Comparison of ENCODE assay signal across 8 mouse cellular contexts in genomic region chr9:51962975-51963701, GRCm38 (mm10). TPM values are rescaled to one million over a fixed set of nuclear protein-coding genes. Genes with fewer than 3 reads are reported as not detected.
A peak's percentile ranks its signal among the peaks of the same experiment; 100 is the strongest.
DNase-seq lines count a peak whose midpoint lies in the region; ATAC-seq and TF ChIP-seq lines count a peak whose summit lies in the region.

Gene Fdx1, minus strand, starts transcription at chr9:51963556.

- WGBS in forebrain, postnatal 0 days, result under 1% methylated on average over 81 of the region's 81 CpGs

- peak within 1 kb of the TSS; percentile 79 for H3K4me2 ChIP-seq in forebrain, postnatal 0 days (ENCODE audit: low read depth)

- TF ChIP-seq CTCF in forebrain, postnatal 0 days (IDR thresholded peaks at IDR 0.05; ENCODE audit: low read depth), result no peak

- H3K27me3 ChIP-seq in forebrain, postnatal 0 days (ENCODE audit: insufficient read depth, low read length), result no peaks in the 10 kb centered on the region

- no peak within 1 kb of the TSS for H3K27ac ChIP-seq in ES-E14 (ENCODE audit: insufficient read depth, low read depth, low read length, poor library complexity, severe bottlenecking)
- peak within 1 kb of the TSS; percentile 77 for H3K27ac ChIP-seq in forebrain, postnatal 0 days (ENCODE audit: low read depth, low read length)

- peak within 1 kb of the TSS; percentile 74 for H3K9ac ChIP-seq in ES-E14 (ENCODE audit: insufficient read depth, low read depth, low read length, poor library complexity, severe bottlenecking)
- H3K9ac ChIP-seq in forebrain, postnatal 0 days, result peak within 1 kb of the TSS; percentile 84

- DNase-seq in ES-E14 (ENCODE audit: low read depth, low spot score), result peak; percentile 50
- DNase-seq in cerebellum, adult 11 months, result peak; percentile 60
- peak; percentile 64 for DNase-seq in forebrain, postnatal 0 days
- peak; percentile 85 for DNase-seq in heart, postnatal 4 days
- DNase-seq in layer of hippocampus, adult 9-11 months, result peak; percentile 59
- DNase-seq in lung, postnatal 14 days, result peak; percentile 85
- peak; percentile 44 for DNase-seq in retina, adult 2 months (ENCODE audit: low read depth, low spot score)
- peak; percentile 74 to 78 for DNase-seq in thymus, postnatal 36 days

- no peaks in the 10 kb centered on the region for H3K36me3 ChIP-seq in ES-E14 (ENCODE audit: control insufficient read depth, insufficient read depth, low read length, poor library complexity, severe bottlenecking)
- H3K36me3 ChIP-seq in forebrain, postnatal 0 days (ENCODE audit: insufficient read depth), result no peaks in the 10 kb centered on the region

- in situ Hi-C loops in ES-E14 (cut with MboI; ENCODE audit: low sequenced_read_pairs in 2 of 2, unreplicated experiment in 2 of 2), result no loop called here

- no peaks in the 10 kb centered on the region for H3K9me3 ChIP-seq in ES-E14 (ENCODE audit: control insufficient read depth, insufficient read depth, low read depth, low read length)
- no peaks in the 10 kb centered on the region for H3K9me3 ChIP-seq in forebrain, postnatal 0 days (ENCODE audit: low read length)

- H3K4me1 ChIP-seq in ES-E14 (ENCODE audit: control insufficient read depth in 2 of 2, insufficient read depth in 2 of 2, low read length in 2 of 2, poor library complexity in 1 of 2), result no peaks in the 10 kb centered on the region
- peaks cover 14% of the 10 kb centered on the region; the same call in 1 of the 2 replicates for H3K4me1 ChIP-seq in forebrain, postnatal 0 days (ENCODE audit: insufficient read depth)

- peak within 1 kb of the TSS; percentile 77 to 89 for H3K4me3 ChIP-seq in ES-E14 (ENCODE audit: insufficient read depth in 1 of 2, low read depth in 1 of 2, low read length in 2 of 2, poor library complexity in 1 of 2, severe bottlenecking in 1 of 2)
- peak within 1 kb of the TSS; percentile 89 for H3K4me3 ChIP-seq in forebrain, postnatal 0 days (ENCODE audit: low read depth, low read length)

- ATAC-seq in forebrain, postnatal 0 days, result peak; percentile 91

TF ChIP-seq in ES-E14, 5 proteins besides CTCF, POLR2A, EP300 and RAD21:
- TF ChIP-seq ZC3H11A (IDR thresholded peaks at IDR 0.05; ENCODE audit: borderline replicate concordance, low read depth, low read length) (no peak), HCFC1 (IDR thresholded peaks at IDR 0.05; ENCODE audit: borderline replicate concordance, insufficient read depth, low read length) (peak; percentile 60; the same call in 1 of the 2 replicates)

RNA-seq across cellular contexts. Expression of gene Fdx1, which starts in this region (rescaled TPM):
- 14.7 and 21.3 TPM in 2 replicates for total RNA-seq in ES-E14 (2012; rRNA removed)
- total RNA-seq in forebrain, postnatal 0 days (2014; rRNA removed), result 22.8 and 23.0 TPM in 2 replicates
- polyA plus RNA-seq in forebrain, postnatal 0 days (2015; fragmentation: Nextera tagmentation; extraction: Ambion mirVana), result 45.2 and 52.2 TPM in 2 replicates
- 10 to 100 TPM; 76.0 to 80.9 TPM for total RNA-seq in heart, postnatal 4 days (2021)
